Mouse (Mus musculus) stomach, postnatal 0 days (tissue): ENCODE measurements around the gene Enah. TPM values are rescaled to one million over a fixed set of nuclear protein-coding genes. Genes with fewer than 3 reads are reported as not detected.

Experiments used
- ATAC-seq: fragments of 200-750 bp; cut with Nextera tagmentation; 2 replicates; pipeline ENCODE4 v1.8.0; 2017; ENCODE audit not compliant: low FRiP score, low TSS enrichment
- DNase-seq: peaks from one replicate; pipeline ENCODE4 v3.0.0-alpha.2; 2016; ENCODE audit warnings: low spot score
- H3K27ac ChIP-seq: fragments of 300-500 bp; sonication (generic); replicated peaks from 2 replicates; pipeline ENCODE4 v1.5.1; 2014; ENCODE audit warnings: mild to moderate bottlenecking, control low read depth
- H3K27me3 ChIP-seq: fragments of 300-500 bp; sonication (generic); 2 replicates; pipeline ENCODE4 v1.6.1; 2014; ENCODE audit warnings: low read length; ENCODE audit not compliant: control insufficient read depth, insufficient read depth
- H3K36me3 ChIP-seq: fragments of 300-500 bp; sonication (generic); 2 replicates; pipeline ENCODE4 v1.6.1; 2014; ENCODE audit warnings: low read length, mixed read lengths; ENCODE audit not compliant: control insufficient read depth, insufficient read depth
- H3K4me1 ChIP-seq: fragments of 300-500 bp; sonication (generic); replicated peaks from 2 replicates; pipeline ENCODE4 v1.6.1; 2014; ENCODE audit warnings: antibody characterized with exemption; ENCODE audit not compliant: control insufficient read depth, insufficient read depth
- H3K4me2 ChIP-seq: fragments of 300-500 bp; sonication (generic); replicated peaks from 2 replicates; pipeline ENCODE4 v1.6.1; 2014; ENCODE audit warnings: low read depth, mild to moderate bottlenecking, control low read depth, moderate library complexity
- H3K4me3 ChIP-seq: fragments of 300-500 bp; sonication (generic); 2 replicates; pipeline ENCODE4 v1.5.1; 2014; ENCODE audit warnings: low read depth, low read length, control low read depth
- H3K9ac ChIP-seq: fragments of 300-500 bp; sonication (generic); 2 replicates; pipeline ENCODE4 v1.6.1; 2014; ENCODE audit warnings: mild to moderate bottlenecking, low read length, control low read depth, mixed read lengths
- H3K9me3 ChIP-seq: fragments of 300-500 bp; sonication (generic); 2 replicates; pipeline ENCODE4 v1.6.1; 2016; ENCODE audit warnings: low read length; ENCODE audit not compliant: control insufficient read depth
- CTCF ChIP-seq: IDR thresholded peaks from 2 replicates; pipeline ENCODE4 v1.5.1; 2016; ENCODE audit warnings: antibody characterized with exemption, low read depth, mild to moderate bottlenecking, moderate library complexity
- EP300 ChIP-seq: optimal IDR thresholded peaks from 2 replicates; pipeline ENCODE3; 2016; ENCODE audit warnings: antibody characterized with exemption
- WGBS: fragments of 180-500 bp; shearing (Covaris S2); extraction: QIAGEN DNeasy Blood & Tissue Kit; methylation state at CpG from one replicate; pipeline ENCODE4 v1.1.7; 2014; 5-methylcytosine and 5-hydroxymethylcytosine counted together
- polyA plus RNA-seq: library from polyadenylated mRNA; unstranded; fragments of >200 nt; fragmentation: Nextera tagmentation; extraction: Ambion mirVana; gene quantifications from 2 replicates; pipeline ENCODE4 v1.2.1, GENCODE M21; 2015

Enah gene
- polyA plus RNA-seq, 1 experiment from 2014 or later = 8.4 TPM

DNA sequence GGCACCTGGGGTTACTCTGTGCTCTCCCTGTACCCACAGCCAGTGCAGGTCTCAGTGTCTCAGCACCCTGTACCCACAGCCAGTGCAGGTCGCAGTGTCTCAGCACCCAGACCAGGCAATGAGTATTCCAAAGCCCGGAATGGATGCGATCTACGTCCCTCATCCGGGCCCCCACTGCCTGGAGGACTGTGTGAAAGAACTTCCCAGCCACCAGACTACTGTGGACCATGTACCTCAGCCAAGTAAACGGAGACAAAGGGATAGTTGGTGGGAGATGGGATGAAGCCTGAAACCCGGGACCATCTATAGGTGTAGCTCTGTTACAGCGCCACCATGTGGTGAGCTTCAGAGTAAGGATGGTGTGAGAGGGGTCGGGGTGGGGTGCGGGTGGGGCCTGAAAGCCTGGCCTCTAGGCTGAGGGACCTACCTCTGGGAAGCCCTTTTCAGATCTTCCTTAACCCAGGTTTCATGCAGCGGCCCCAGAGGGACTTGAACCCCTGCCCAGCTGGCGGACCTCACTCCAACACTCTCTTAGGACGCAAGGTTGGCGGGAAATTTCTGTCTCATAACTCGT lies 139.0 kb downstream of the Enah start:
- DNase-seq = no peak
- H3K9ac ChIP-seq = no peak overlapping the region
- H3K4me2 ChIP-seq = no peak overlapping the region
- TF ChIP-seq CTCF = peak; percentile 58
- no peak for TF ChIP-seq EP300
- 0 out of 2 replicates have a peak, but pooled peaks have one; percentile 19 for ATAC-seq
- H3K27ac ChIP-seq = no peak overlapping the region
- no peak overlapping the region for H3K4me3 ChIP-seq
- WGBS = 46% methylated on average over 15 of the region's 15 CpGs
- no peaks in the 10 kb centered on the region for H3K4me1 ChIP-seq
- H3K9me3 ChIP-seq = no peaks in the 10 kb centered on the region
- H3K27me3 ChIP-seq = no peaks in the 10 kb centered on the region
- no peaks in the 10 kb centered on the region for H3K36me3 ChIP-seq

DNA sequence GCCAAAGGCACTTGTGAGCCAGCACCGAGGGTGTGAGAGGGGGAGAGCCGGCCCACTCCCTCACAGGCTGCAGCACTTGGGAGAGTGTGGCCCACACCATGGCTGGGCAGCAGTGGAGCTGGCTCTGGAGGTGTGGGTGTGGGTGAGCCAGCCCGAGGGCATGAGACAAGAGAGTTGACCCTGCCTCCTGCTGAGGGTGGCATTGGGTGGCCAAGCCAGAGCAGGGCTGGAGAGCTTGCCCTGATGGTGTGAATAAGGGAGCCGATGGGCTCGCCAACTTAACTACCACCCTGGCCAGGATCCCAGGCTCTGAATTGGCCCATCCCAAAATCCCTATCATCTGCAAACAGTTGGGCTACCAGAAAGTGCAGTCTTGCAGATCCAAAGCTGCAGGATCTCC lies 141.4 kb downstream of the Enah start:
- Histone ChIP-seq H3K9ac (no peak overlapping the region), H3K27ac (no peak overlapping the region), H3K9me3 (no peaks in the 10 kb centered on the region), H3K4me1 (no peaks in the 10 kb centered on the region), H3K4me3 (no peak overlapping the region), H3K27me3 (no peaks in the 10 kb centered on the region), H3K4me2 (no peak overlapping the region), H3K36me3 (no peaks in the 10 kb centered on the region)
- WGBS = 60% methylated on average over 5 of the region's 5 CpGs
- DNase-seq (no peak), ATAC-seq (no peak)
- TF ChIP-seq EP300 (no peak), CTCF (no peak)

DNA sequence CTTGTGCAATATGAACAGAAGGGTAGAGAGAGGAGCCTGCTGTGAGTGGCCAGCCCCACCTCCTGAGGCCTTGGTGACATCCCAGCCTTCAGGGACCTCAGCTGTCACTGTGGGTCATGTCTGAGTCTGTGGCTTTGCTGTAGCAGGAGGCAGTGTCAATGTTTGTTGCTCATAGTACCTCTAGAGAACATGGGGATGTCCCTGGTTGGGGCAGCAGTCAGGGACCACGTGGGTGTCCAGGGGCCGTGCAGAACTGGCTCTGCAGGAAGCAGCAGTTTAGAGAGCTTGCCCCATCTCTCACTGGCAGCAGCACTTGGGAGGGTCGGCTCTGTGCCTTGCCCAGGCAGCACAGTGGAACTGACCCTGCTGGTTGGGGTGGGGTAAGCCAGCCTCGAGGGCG lies 142.7 kb downstream of the Enah start:
- WGBS = 26% methylated on average over 5 of the region's 5 CpGs
- ATAC-seq (peak; percentile 27; the same call in 1 of the 2 replicates), DNase-seq (peak; percentile 39)
- Histone ChIP-seq H3K27me3 (no peaks in the 10 kb centered on the region), H3K9ac (no peak overlapping the region), H3K36me3 (no peaks in the 10 kb centered on the region), H3K4me3 (no peak overlapping the region), H3K9me3 (no peaks in the 10 kb centered on the region), H3K27ac (no peak overlapping the region), H3K4me1 (no peaks in the 10 kb centered on the region), H3K4me2 (no peak overlapping the region)
- no peak for TF ChIP-seq CTCF

DNA sequence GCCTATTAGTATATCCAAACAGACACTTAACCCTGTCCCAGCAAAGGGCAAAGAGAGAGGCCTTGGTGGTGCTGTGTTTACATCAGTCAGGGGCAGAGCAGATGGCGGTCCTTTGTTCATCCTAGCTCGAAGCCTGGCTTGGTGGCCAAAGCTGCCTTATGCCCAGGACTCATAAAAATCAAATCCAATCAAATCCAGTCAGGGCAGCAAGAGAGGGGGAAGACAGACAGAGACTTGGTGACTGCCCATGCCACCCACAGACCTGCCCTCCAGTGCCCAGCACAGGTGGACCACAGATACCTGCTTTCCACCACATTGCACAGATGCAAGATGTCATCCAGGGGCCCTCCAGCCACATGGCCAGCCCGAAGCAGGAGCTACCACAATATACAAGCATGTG lies 143.1 kb downstream of the Enah start:
- Histone ChIP-seq H3K9ac (no peak overlapping the region), H3K4me1 (no peaks in the 10 kb centered on the region), H3K27ac (no peak overlapping the region), H3K9me3 (no peaks in the 10 kb centered on the region), H3K36me3 (no peaks in the 10 kb centered on the region), H3K4me2 (no peak overlapping the region), H3K27me3 (no peaks in the 10 kb centered on the region), H3K4me3 (no peak overlapping the region)
- TF ChIP-seq CTCF (no peak), EP300 (no peak)
- 66% methylated on average over 3 of the region's 3 CpGs for WGBS
- DNase-seq = no peak
- no peak for ATAC-seq

DNA sequence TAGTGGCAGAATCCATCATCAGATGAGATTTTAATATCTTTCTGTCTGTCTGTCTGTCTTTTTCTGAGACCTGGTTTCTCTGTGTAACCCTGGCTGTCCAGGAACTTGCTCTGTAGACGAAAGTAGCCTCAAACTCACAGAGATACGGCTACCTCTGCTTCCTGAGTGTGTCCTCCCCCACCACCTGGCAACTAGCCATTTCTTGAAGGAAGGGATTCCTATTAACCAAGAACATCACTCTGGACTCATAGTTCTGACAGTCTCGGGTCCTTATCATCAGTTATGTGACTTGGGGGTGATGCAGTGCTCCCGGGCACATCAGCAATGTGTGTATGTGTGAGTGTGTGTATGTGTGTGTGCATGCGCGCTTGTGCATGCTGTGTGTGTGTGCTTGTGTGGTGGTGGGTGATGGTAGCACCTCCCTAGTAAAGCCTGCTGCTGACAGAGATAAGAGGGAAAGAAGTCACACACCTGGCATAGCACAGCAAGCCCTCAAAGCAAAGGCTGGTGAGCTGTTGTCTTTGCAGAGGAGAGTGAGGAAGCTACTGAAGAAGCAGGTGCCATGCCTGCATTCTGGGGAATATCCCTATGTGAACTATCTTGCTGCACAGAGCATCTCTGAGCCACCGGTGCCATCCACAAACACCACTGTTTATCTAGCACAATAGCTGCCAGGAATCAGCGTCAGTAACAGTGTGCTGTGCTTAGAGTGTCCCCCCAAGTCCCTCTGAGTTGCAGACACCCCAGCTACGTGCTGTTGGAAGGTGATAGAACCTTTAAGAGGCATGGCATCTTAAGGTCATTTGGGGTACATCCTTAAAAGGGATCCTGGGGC lies 146.5 kb downstream of the Enah start:
- Histone ChIP-seq H3K9ac (no peak overlapping the region), H3K4me2 (no peak overlapping the region), H3K36me3 (no peaks in the 10 kb centered on the region), H3K9me3 (no peaks in the 10 kb centered on the region), H3K27me3 (no peaks in the 10 kb centered on the region), H3K4me3 (no peak overlapping the region), H3K27ac (no peak overlapping the region), H3K4me1 (no peaks in the 10 kb centered on the region)
- 67% methylated on average over 9 of the region's 9 CpGs for WGBS
- DNase-seq = no peak
- TF ChIP-seq CTCF (no peak), EP300 (no peak)
- ATAC-seq = no peak

DNA sequence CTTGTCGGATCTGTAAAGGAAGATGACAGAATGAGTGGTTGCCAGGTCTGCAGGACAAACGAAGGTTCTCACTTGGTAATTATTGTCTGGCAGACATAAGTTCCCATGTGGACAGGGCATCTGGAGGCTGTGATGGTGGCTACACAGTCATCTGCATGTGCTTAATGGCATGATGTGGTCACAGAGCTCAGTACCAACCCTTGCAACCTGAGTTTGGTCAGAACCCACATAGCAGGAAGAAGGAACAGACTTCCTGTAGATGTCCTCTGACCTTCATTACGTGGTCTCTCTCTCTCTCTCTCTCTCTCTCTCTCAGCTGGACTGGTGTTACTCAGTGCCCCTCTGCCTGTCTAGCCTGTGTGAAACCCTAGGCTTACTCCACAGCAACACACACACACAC lies 147.2 kb downstream of the Enah start:
- H3K27ac ChIP-seq = no peak overlapping the region
- H3K9ac ChIP-seq = no peak overlapping the region
- no peak for TF ChIP-seq EP300
- no peak for TF ChIP-seq CTCF
- no peaks in the 10 kb centered on the region for H3K9me3 ChIP-seq
- no peaks in the 10 kb centered on the region for H3K4me1 ChIP-seq
- no peaks in the 10 kb centered on the region for H3K36me3 ChIP-seq
- no peak for ATAC-seq
- no peaks in the 10 kb centered on the region for H3K27me3 ChIP-seq
- H3K4me2 ChIP-seq = no peak overlapping the region
- WGBS = 60% methylated on average over 3 of the region's 3 CpGs
- H3K4me3 ChIP-seq = no peak overlapping the region
- no peak for DNase-seq
